Mouse (Mus musculus): ENCODE results near the gene Xpnpep1. TPM values are rescaled to one million over a fixed set of nuclear protein-coding genes. Genes with fewer than 3 reads are reported as not detected.

The Xpnpep1 gene
- polyA plus RNA-seq (2014; fragmentation: Illumina TruSeq; extraction: RNeasy Lipid Tissue Mini Kit (QIAGEN cat#74804); ENCODE audit: low read depth, low replicate concordance) = 19.9 TPM

DNA sequence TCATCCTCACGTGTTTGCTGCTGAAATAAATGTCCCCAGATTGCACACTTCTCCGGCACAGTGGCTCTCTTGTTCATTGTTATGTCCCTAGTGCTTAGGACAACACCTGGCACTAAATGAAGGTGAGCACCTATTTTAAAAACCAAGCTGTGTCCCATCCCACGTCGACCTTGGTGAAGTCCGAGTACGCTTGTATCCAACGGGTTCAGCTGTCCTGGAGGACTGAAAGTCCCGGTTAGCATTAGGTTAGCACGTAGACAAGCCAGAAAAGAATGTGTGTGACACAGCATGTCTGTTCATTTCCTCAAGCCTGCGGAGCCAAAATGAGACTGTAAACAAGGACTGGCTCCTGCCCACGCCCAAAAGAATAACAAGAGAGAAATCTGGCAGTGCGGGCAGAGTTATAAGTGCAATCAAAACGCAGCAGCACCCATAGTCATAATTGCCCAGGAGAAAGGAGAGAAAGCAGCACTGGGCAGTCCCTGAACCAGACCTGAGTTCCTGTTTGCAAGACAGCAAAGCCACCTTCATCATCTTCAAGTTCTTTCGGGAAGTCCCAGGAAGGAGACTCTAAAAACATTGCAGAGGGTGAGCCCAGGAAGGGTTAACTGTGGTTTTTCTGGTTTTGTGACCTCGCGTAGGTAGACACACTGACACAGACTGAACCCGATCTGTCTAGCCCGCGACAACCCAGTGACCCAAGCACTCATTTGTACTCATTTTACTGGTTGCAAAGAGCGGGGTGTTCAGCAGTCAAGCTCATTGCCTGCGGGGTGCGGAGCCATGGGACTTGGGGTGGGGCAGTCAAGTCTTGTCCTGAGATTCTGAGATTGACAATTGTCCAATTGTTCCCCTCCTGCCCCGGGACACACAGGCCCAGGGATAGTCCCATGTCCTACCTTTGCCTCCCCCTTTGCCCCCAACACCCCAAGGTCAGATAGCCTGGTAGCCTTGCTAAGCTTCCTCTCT lies at the start of gene Xpnpep1:
Gene Xpnpep1, minus strand, starts transcription at position 51 of the 969 bp plus-strand sequence.

Other genes with a start within 250 kb of the Xpnpep1 start
- gene Add3, start 100.2 kb upstream of the Xpnpep1 start, polyA plus RNA-seq (2014; fragmentation: Illumina TruSeq; extraction: RNeasy Lipid Tissue Mini Kit (QIAGEN cat#74804); ENCODE audit: low read depth, low replicate concordance) = 109 TPM